Mouse (Mus musculus): Measurements from ENCODE around the gene Aldoart1.

Gene Aldoart1

GRCm38 (mm10) chr4:72852534-72852933 lies at the start of gene Aldoart1:
Gene Aldoart1 (minus strand): TSS chr4:72852634.
- no peak for DNase-seq (ENCODE audit: low spot score)

DNA sequence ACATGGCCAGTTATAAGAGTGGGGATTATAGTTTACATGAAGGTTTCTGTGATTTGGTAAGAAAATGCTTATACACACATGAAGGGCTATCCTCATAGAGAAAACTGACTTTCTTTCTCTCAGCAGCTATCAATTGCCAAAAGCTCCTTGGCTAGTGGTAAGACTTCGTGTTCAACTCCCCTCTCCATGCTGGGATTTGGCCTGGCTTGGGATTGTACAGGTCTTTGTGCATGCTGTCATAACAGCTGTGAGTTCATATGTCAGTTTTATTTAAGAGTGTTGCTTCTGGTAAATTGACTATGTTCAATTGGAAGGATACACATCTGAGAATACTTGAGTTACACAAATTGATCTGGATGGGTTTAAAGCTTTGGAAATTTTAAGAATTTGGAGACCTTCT lies 49.1 kb upstream of the Aldoart1 start:
- no peak for DNase-seq (ENCODE audit: low spot score)

- DNase-seq (ENCODE audit: low spot score): no peak
Measured at GRCm38 (mm10) chr4:72865371-72866075, 13.1 kb upstream of the Aldoart1 start.

GRCm38 (mm10) chr4:72844276-72844675 lies 8.2 kb downstream of the Aldoart1 start:
- no peak for DNase-seq (ENCODE audit: low spot score)

GRCm38 (mm10) chr4:72843025-72843424 lies 9.4 kb downstream of the Aldoart1 start:
- DNase-seq (ENCODE audit: low spot score): no peak

GRCm38 (mm10) chr4:72836430-72836829 lies 16.0 kb downstream of the Aldoart1 start:
- no peak for DNase-seq (ENCODE audit: low spot score)

DNA sequence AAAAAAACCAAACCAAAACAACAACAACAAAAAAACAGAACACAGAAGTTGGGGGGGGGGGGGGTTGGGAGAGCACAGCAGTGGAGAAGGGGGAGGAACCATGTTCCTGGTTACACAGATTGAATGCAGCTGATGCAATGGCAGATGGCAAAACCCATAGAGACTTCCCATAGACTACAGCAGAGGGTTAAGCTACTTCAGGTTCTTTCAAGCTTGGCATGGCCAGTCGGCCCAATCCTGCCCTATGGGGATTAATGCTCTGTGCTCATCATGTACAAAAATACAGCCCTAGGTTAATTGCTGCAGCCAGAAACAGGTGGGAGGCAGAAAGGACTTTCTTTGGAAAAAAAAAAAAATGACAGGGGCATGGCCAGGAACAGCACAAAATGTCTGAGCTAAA lies 17.0 kb downstream of the Aldoart1 start:
- DNase-seq (ENCODE audit: low spot score): no peak

DNA sequence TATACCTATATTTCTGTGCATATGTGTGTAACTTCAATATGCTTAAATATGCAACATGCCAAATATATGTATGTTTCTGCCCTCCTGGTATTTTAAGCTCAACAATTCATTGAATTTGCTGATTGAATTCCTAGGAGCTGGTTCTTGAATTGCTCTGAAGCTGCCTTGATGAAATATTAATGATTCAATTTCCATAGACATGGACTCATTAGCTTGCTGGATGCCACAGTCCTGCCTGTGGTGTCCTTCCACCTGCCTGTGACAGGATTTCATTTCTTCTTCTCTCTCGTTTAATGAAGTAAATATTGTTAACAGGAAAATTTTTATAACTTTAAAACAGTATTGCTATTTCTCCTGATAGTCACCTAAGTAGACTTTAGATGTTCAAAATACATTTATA lies 51.6 kb downstream of the Aldoart1 start:
- DNase-seq (ENCODE audit: low spot score): no peak

All from ovary, adult 18-20 months (tissue).